Mouse (Mus musculus): ENCODE measurements around the gene Cbfa2t2.
A peak's percentile ranks its signal among the peaks of the same experiment; 100 is the strongest.

Cbfa2t2 gene

GRCm38 (mm10) chr2:154569071-154569748 is 132.9 kb downstream of the Cbfa2t2 start:
- DNase-seq (ENCODE audit: low spot score): peak; percentile 73

- peak; percentile 95 for DNase-seq (ENCODE audit: low spot score)
Observed at GRCm38 (mm10) chr2:154569836-154570286, 133.6 kb downstream of the Cbfa2t2 start, which contains the start of gene E2f1. E2f1 (minus strand) TSS chr2:154569892.

- DNase-seq (ENCODE audit: low spot score): no peak
Observed at GRCm38 (mm10) chr2:154570666-154571065, 134.4 kb downstream of the Cbfa2t2 start.

GRCm38 (mm10) chr2:154571266-154571665 is 135.0 kb downstream of the Cbfa2t2 start:
- no peak for DNase-seq (ENCODE audit: low spot score)

GRCm38 (mm10) chr2:154571976-154572375 is 135.7 kb downstream of the Cbfa2t2 start:
- no peak for DNase-seq (ENCODE audit: low spot score)

- DNase-seq (ENCODE audit: low spot score): no peak
Observed at GRCm38 (mm10) chr2:154572996-154573395, 136.7 kb downstream of the Cbfa2t2 start.

GRCm38 (mm10) chr2:154574271-154574670 is 138.0 kb downstream of the Cbfa2t2 start:
- no peak for DNase-seq (ENCODE audit: low spot score)

GRCm38 (mm10) chr2:154576876-154577743 is 140.8 kb downstream of the Cbfa2t2 start:
- no peak for DNase-seq (ENCODE audit: low spot score)

- DNase-seq (ENCODE audit: low spot score): no peak
Observed at GRCm38 (mm10) chr2:154577744-154578067, 141.4 kb downstream of the Cbfa2t2 start.

- no peak for DNase-seq (ENCODE audit: low spot score)
Observed at GRCm38 (mm10) chr2:154580586-154580985, 144.3 kb downstream of the Cbfa2t2 start.

GRCm38 (mm10) chr2:154581421-154581820 is 145.1 kb downstream of the Cbfa2t2 start:
- no peak for DNase-seq (ENCODE audit: low spot score)

GRCm38 (mm10) chr2:154583906-154584872 is 147.9 kb downstream of the Cbfa2t2 start:
- no peak for DNase-seq (ENCODE audit: low spot score)

- DNase-seq (ENCODE audit: low spot score): no peak
Observed at GRCm38 (mm10) chr2:154584931-154585601, 148.8 kb downstream of the Cbfa2t2 start.

GRCm38 (mm10) chr2:154586405-154586804 is 150.1 kb downstream of the Cbfa2t2 start:
- peak; percentile 64 for DNase-seq (ENCODE audit: low spot score)
